Mouse (Mus musculus): ENCODE measurements around the gene Mrps12.

Mrps12 gene

DNA sequence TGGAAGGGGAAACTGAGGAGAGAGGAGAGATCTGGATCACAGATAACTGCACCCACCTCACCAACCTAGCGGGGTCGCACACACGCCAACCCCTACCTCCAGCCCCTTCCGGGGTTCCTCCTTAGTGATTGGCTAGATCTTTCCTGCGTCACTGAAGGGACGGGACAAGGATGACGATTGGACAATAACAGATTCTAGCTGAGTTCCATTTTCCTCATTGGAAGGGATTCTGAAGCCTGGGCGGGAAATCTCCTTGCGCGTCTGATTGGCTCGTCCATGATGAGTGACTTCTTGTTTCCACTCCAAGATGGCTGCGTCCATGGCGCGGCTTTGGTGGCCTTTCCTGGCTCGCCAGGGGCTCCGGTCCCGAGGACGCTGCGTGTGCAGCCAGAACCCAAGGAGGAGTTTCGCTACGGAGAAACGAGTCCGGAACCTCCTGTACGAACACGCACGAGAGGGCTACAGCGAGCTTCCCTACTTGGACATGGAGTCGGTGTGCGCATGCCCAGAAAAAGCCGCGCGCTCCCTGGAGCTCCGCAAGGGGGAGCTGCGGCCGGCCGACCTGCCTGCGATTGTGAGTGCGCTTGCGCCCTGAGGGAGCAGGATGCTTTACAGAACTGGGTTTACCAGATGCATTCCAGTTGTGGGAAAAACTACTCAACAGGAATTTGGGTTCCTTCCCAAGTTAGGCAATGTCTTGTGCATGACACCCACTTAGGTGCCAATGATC is at the start of gene Mrps12, which contains the start of gene Sars2:
Gene Mrps12 (minus strand): TSS at position 112 of the 730 bp plus-strand sequence.
Gene Sars2 (plus strand): TSS at position 284 of the 730 bp plus-strand sequence.
- DNase-seq = peak; percentile 98

DNA sequence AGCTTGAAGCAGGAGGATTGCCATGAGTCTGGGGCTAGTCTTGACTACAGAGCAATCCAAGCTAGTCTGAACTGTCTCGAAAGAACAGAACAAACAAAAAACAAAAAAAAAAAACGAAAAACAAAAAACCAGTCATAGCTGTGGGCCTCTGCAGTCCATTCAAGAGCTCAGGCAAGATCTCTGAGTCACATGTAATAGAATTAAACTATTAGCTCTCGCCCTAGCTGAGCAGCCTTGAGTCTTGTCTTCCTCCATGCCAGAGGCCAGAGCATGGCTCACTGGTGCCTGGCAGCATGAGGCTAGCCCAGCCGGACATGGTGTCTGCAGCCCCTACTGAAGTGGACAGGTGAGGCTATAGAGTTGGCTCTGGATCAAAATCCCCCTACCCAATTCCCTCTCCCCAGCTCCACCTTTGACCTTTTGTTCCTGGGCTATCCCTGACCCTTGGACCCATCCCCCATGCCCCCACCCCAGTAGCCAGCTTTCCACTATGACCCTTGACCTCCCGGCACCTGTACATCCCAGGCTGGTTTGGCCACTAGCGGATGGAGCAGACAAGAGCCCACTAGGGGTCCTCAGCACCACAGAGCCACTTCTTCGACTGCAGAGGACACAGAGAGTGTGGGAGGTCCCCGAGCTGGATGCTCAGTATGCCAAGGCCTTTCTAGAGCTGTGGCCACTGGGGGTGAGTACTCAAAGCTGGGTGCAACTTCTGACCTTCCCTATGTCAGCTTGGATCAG is 48.6 kb upstream of the Mrps12 start:
- peak; percentile 63 for DNase-seq

DNA sequence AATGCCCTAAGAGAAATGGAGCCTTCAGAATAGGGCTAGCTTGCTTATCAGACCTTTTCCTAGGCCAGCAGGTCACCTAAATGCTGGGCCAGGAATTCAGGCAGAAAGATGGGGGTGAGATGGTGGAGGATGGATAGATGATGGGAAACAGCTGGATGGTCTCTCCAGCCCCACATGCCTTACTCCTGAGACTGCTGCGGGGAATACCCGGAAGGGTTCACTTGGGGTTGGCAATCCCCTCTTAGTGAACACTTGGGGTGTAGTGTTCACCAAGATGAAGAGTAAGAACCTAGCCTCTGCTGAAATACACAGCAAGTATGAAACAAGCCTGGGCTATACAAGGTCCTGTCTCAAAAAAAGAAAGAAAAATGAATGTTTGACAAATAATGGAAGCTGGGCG is 47.6 kb upstream of the Mrps12 start:
- DNase-seq = no peak

DNA sequence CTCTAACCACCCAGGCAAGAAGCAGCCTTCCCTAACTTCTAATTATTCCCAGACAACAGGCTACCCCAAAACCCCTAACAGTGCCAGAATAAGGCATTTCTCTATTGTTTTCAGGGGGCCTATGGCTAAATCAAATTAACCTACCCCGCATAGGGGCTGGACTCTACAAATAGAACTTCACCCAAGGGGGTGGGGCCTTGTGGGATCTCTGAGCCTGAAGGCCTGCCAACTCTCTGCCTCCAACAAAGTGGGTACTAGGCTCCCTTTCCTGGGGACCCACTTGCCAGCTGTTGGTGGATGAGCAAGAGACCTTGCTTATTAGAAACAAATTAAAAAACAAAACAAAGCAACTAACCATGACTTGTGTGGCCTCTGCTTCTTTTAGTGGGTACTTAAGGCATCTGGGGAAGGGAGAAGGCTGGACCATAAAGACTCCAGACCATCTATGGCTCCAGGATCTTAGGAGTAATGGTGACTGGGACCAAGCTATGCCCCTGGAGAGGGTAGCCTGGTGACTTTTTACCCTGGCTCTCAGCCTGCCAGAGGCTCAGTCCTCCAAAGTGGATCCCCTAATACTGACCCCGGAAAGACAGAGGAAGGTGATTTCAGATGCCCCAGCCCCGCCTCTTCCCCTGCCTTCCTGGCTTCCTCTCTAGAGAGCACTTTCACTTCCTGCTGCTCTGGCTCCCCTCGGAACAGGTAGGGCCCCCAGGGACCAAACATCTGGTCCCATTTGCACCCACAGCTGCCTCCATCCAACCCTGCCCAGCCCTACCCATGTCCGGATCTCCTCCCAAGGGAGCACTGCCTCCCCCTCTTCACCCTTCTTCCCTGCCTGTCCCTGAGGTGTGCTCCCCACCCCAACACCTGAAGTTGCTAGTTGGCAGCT is 46.9 kb upstream of the Mrps12 start, which contains the start of gene Rinl:
Gene Rinl (plus strand): TSS at position 663 of the 889 bp plus-strand sequence.
- DNase-seq = no peak

DNA sequence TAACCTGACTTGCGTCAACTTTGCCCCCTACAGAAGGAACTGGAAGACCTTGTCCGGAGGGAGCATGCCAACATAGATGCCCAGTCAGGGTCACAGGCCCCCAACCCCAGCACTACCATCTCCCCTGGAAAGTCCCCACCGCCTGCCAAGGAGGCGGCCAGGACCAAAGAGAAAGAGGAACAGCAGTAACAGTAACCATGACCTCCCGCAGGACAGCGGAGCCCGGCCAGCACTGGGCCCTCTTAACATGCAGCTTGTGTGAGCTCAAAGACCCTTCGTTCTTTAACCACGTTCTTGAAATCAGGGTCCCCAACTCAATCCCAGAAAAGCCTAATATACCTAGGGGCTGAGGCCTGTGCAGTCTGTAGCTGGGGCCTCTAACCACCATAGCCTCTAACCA is 46.3 kb upstream of the Mrps12 start:
- DNase-seq = no peak

DNA sequence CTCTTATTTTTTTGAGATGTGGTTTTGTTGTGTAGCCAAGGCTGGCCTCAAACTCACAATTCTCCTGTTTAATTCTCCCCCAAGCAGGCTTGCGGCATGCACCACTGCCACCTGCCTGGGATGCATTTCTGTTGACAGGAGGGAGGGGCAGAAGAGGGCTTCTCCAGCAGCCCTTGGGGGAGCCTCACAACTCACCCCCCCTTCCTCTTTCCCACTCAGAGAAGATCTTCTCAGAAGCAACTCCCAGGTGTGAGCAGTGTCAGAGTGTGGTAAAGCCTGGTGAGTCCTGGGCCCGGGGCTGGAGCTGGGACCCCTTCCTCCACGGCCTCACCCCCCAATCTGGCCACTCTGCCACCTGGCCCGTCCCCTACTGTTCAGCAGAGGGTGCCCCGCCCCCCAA is 43.5 kb upstream of the Mrps12 start:
- no peak for DNase-seq

DNA sequence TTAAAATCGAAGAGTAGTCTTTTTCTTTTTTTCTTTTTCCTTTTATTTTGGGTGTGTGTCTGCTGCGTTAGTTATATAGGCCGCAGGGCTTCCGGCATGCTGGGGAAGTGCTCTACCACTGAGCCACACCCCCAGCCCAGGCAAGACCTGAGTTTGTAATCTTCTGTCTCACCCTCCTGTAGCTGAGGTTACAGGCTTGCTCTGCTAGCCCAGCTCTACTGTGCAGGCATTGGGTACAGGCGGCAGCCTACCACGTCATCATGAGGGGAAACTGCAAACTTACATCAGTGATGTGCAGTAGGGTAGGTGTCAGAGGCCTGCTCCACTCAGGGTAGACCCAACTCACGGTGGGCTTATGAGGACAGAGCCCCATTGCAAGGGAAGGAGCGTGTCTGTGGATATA is 39.6 kb upstream of the Mrps12 start:
- no peak for DNase-seq

DNA sequence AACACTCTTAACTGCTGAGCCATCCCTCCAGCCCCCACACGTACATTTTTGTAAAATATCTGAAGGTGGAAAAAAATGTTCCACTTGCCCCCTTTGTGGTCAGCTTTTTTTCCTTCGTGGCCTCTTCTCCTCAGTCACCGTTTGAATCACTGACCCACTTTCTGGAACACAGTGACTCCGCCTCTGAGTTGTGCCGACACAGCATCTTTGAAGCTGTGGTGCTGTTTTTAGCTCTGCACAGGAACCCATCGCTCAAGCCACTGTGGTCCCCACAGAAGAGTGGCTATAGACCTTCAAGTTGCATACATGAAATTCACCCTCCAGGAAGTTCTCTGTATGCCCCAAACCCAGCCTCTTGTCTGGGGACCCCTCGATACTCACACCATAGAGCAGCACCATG is 39.2 kb upstream of the Mrps12 start:
- DNase-seq = no peak

DNA sequence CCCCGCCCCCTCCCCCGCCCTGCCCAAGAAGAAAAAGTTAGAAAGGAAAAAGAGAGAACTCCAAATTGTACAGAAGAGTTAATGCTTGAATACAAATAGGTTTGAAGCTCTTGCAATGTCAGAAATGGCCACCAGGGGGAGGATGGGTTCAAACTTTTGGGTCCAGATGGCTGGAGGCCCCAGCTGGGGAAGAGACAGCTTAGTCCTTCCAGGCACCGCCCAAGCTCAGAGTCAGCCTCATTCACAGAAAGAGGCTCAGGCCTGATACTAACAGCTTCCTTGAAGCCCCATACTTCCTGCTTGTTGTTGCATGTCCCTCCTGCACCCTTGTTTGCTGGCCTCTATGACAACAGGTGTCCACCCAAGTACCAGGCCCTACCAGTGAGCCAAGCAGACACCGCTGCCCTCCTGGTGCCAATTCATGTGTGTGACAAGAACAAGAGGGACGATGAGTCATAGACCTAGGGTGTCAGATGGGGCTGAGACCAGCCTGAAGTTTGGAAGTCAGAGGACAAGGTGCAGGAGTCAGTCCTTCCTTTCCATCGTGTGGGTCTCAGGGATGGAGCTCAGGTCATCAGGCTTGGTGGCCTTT is 38.5 kb upstream of the Mrps12 start:
- peak; percentile 92 for DNase-seq

DNA sequence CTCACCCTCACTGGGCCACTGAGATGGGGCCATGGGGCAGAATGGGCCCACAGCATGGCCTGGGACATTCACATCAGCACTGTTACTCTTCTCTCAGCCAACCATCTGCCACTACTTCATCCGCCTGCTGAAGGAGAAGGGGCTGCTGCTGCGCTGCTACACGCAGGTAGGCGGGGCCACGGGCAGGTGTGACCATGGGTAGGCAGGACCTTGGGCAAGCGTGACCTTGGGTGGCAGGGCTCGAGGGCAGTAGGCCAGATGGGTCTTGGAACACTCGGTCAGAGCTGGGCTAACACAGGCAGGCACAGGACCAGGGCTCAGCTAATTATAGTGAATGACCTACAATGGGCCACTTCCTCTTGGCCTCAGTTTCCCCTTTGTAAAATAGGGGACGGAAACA is 37.2 kb upstream of the Mrps12 start:
- DNase-seq = no peak

DNA sequence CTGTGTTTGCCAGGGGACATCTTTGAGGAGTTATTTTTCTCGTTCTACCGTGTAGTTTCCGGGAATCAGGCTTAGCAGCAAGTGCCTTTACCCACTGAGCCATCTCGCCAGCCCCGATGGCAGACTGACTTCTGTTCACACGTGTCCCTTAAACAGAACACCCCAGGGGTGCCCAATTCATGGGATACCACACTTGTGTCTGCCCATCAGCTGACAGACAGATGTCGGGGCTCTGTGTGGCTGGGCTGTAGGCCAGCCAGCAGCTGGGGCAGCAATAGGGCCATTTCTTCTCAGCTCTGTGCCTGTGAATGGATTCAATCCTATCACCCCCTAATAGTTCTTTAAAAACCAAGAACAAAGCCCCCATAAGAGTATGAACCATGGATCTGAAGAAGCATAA is 33.5 kb upstream of the Mrps12 start:
- DNase-seq = no peak

DNA sequence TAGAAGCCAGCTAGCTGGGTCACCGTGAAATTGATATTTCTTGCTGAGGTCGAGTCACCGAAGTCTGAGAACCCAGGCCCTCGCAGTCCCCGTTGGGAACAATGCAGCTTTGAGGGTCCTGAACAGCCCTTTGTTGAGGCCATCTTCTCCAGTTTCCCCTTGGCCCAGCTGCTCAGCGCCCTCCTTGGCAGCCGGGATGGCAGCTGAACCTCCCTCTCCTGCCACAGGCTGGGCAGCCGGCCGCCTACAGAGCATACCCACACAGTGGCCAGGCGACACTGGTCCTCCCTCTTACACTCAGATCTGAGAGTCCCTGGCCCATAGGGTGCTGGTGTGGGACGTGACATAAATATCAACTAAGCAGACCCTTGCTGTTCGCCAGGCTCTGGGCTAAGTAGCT is 32.5 kb upstream of the Mrps12 start:
- DNase-seq = no peak

DNA sequence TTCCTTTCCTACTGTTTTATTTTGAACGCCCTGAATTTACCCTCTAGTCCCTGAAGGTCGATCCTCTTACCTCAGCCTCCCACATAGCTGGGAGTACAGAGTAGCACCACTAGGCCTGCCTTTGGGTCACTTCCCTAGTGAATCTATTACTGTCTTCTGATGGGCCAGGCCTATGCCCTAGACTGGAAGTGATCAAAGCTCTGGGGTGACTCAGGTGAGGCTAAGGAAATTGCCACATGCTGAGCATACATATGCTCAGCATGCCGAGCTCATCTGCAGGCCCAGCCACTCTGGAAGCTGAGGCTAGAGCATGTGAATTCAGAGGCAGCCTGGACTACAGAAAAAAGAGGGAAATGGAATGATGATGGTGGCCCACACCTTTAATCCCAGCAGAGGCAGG is 31.5 kb upstream of the Mrps12 start:
- DNase-seq = no peak

DNA sequence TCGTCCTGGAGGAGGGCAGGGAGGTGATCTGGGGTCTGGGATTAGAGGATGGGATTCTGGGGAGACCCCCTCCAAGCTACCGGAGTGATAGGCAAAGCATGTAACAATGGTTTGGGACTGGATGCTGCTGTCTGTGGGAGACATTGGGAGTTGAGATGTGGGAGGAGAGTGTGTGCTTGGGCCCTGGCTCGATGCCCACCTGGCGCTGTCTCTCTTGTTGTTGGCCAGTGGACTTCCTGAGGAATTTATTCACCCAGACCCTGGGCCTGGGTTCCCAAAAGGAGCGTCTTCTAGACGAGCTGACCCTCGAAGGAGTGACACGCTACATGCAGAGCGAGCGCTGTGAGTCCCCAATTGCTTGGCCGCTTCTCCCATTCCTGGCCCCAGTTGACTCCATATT is 30.2 kb upstream of the Mrps12 start:
- DNase-seq = no peak

DNA sequence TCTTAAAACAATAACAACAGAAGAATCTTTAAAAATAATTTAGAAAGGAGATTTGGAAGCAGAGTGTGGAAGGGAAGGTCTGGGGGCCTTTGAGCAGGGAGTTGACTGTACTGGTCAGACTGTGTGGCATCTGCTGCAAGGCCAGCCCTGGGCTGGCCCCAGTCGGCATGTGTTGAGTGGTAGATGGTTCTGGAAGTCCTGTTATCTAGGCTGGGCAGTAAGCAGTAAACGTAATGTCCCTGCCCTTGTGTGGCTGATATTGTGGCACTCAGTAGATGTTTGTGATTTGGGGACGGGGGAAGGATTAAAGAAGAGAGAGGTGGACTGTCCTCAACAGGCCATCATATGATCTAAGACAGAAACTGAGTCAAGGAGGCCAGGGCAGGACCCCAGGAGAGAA is 28.7 kb upstream of the Mrps12 start:
- DNase-seq = no peak

DNA sequence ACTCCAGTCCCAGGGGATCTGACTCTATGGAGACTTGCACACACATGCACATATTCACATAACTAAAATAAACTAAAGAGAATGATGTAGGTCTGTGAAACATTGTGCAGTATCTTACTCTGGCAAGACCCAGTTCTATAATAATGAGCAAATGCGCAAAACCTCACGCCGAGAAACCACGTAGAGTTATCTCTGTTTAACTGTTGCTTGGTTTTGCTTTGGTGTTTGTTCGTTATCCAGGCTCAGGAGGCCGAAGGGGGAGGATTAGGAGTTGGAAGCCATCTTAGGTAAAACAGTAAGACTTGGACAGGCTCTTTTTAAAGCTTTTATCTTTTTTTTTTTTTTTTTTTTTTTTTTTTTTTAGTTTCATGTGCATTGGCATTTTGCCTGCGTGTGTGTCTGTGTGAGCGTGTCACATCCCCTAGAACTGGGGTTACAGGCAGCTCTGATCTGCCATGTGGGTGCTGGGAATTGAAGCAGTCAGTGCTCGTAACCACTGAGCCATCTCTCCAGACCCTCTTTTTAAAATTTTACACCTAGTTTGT is 27.9 kb upstream of the Mrps12 start:
- DNase-seq = no peak

DNA sequence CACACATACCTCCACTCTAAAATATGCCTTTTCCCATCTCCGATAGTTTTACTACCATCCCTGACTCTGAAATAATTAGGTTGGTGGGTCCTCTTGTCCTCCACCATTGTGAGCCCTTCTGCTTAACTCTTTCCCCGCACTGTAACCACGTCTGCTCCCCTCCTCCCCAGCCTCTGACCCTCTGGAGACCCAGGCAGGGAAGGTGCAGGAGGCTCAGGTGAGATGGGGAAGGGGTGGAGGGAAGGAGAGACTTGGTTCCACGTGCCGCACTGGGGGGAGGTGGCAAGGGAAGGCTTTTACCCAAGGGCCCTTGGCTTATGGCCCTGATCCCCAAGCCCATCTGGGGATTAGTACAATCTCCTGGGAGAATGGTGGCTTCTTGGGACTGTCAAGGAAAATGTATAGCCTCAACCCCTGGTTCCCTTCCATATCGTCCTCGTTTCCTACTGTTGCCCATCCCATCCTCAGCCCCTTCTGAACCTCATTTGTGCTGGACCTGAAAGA is 25.9 kb upstream of the Mrps12 start, which contains the start of gene Nfkbib:
Gene Nfkbib (minus strand): TSS at position 51 of the 504 bp plus-strand sequence.
- DNase-seq = no peak

DNA sequence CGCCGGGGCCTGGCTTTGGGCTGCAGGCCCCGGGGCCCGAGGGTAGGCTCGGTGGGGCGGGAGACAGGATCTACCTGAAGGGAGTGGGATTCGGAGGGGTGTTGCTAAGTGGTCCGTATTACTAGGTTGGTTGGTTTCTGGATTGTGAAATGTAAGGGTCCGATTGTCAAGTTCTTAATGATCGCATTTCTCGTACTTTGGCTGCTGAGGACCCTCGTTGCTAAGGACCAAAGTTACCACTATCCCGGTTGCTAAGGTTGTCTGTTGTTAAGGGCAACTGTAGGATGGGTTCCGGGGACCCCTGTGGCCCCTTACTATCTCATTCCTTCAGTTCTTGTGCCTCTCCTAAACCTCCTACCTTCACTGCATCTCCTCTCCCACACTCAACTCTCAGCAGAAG is 25.3 kb upstream of the Mrps12 start:
- DNase-seq = no peak

DNA sequence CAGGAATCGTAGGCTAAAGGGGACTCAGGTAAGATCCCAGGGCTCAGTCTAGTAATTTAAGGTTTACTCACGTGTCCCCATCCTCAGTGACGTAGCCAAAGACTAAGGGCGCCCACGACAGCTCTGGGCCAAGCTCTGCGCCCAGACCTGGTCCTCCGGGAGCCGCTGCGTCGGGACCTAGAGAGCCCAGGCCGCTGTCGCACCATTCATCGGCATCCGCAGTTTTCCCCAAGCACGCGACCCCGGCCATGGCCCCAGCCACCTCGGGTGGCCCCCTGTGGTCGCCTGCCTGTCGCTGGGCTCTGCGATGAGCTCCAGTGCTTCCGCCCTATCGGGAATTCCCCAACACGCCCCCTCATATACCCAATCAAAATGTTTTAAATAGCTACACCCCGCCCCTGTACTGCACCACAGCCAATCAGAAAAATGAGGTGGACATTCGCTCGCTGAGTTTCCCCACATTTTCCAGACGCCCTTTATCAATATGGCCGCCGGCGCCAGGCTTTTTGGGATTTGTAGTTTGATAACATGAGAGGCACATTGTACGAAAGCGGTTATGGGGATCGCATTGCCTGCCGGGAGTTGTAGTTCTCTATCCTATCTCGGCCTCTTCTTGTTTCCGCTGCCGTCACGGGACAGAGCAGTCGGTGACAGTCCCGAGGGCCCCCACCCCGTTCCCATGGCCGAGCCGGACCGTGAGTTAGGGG is 24.7 kb upstream of the Mrps12 start, which contains the start of gene Sirt2:
Gene Sirt2 (plus strand): TSS at position 563 of the 707 bp plus-strand sequence.
- peak; percentile 98 for DNase-seq

DNA sequence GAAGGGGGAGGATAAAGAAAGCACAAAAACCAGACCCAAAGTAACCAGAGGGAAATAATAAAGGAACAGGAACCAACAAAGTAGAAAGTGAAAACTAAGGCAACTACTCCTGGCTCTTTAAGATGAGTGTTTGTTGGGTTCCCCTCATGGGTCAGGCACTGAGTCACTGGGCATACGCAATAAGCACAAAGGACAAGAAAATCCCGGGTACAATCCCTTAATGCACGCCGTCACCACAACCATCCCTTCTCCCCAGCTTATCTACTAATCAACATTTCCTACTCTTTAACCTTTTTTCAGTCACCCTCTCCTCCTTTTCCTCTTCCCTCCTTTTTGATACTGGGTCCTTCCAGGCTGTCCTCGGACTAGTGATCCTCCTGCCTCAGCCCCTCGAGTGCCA is 23.6 kb upstream of the Mrps12 start:
- no peak for DNase-seq

DNA sequence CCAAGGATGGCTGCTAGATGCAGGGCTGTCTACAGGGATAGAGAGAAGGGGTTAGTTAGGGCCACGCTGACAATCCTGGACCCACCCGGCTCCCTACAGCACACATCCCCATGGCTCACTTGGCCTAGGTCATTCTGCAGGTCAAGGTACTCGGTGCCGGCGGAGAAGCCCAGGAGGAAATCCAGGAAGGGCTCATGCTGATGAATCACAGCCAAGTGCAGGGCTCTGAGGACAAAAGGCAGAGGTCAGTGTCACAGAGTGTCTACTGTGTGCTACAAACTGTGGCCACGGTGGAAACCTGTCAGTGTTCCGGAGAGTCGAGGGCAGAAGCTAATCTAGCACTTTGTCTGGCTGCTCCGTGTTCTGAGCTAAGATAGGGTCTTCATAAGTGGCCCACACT is 20.3 kb upstream of the Mrps12 start:
- no peak for DNase-seq

DNA sequence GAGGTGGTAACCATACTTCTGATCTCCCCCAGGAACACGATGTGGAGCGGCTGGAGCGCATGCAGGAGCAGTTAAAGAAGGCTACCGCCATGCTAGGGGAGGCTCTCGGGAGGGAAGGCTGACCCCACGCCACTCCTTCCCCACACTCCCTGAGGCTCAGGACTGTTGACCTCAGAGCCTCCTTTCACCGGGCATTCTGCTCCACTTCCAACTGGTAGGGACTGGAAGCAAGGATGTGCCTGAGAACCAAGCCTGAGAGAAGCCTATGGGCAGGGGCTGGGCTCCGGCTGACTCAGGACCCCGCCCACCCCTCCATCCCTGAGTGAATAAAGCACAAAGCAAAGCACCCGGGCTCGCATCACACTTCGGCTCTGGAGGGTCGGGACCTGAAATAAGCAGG is 17.0 kb upstream of the Mrps12 start:
- no peak for DNase-seq

Data from embryo, embryonic 11 days (tissue).